Mouse (Mus musculus): ENCODE measurements around the gene Fcho2.

Gene Fcho2

DNA sequence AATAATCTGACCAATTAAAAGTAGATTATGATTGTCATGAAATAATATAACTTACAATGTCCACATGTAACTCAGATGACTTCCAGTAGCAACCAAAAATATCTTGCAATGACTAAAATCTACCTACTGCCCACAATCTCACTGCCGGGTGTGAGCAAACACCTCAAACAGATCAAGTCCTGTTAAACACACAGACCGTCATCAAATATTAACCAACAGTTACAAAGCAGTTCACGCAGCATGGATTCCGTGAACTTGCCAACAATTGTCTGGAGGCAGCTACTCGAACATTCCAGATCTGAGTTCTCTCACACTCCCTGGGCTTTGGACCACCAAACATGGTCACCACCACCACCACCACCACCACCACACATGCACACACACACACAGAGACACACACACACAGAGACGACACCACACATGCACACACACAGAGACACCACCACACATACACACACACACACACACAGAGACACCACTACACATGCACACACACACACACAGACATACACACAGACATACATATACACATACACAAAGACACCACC lies 99.7 kb downstream of the Fcho2 start:
- no peak for DNase-seq (ENCODE audit: low read depth, low spot score)

DNA sequence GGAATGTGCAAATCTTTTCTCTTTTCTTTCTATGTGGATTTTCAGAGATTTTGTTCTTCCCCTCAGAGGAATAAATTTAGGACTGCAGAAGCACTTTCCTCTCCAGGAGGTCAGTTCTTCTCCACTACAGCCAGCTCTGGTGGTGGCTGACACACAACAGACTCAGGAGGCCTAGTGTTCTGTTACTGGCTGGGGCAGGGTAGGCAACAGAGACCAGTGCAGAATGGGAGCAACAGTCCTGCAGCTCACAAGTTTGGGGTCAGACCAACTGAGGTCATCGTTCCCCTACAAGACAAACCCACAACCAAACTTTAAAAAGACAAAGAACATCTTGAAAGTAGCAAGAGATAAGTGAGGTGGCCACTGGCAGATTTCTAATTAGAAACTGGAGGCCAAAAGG lies 104.6 kb downstream of the Fcho2 start:
- DNase-seq (ENCODE audit: low read depth, low spot score) = no peak

DNA sequence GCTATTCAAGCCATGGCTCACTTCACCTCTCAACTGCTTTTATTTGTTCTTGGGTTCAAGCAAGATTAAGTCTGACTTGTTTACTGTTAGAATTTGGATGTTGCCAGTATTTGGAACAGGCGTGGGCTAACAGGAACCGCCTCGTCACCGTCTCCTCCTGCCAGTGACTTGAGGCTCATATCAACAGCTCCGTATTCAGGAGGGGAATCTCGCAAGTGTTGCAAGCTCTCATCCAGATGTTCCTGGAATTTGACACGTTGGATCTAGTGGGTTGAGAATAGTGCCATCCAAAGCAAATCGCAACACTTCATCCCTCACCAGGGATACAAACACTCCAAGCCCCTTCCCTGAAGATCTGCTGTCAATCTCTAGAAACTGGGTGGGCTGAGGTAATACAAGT lies 105.0 kb downstream of the Fcho2 start:
- no peak for DNase-seq (ENCODE audit: low read depth, low spot score)

DNA sequence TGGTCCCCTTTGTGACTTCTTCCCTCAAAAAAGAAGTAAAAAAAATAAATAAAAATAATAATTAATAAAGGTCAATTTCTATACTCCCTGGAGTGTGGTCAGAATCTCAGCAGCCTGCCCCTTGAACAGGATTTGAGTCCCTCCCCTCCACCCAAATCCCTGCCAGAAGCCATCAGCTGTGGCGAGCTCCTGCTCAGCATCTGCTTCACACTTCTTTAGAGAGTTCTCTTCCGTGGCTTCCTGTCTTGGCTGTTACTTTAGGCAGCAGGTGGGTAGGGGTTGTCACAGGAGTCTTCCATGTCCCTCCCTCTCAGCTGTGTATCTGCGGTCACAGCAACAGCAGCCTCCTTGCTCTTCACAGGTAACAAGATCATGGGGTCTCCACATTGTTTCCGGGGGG lies 109.7 kb downstream of the Fcho2 start:
- no peak for DNase-seq (ENCODE audit: low read depth, low spot score)

DNA sequence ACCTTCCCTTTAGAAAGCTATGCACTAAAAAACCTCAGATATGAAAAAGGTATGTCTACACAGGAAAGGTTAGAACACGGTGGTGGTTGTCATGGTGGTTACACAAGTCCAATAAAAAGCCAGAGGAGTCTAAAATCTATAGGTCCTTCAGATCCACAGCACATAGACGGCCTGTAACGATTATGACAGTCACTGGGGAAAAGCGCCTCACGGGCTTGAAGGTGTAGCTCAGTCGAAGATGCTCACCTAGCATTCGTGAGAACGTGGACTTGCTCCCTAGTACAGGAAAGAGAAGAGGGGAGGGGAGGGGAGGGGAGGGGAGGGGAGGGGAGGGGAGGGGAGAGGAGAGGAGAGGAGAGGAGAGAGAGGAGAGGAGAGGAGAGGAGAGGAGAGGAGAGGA lies 111.5 kb downstream of the Fcho2 start:
- DNase-seq (ENCODE audit: low read depth, low spot score) = no peak

DNA sequence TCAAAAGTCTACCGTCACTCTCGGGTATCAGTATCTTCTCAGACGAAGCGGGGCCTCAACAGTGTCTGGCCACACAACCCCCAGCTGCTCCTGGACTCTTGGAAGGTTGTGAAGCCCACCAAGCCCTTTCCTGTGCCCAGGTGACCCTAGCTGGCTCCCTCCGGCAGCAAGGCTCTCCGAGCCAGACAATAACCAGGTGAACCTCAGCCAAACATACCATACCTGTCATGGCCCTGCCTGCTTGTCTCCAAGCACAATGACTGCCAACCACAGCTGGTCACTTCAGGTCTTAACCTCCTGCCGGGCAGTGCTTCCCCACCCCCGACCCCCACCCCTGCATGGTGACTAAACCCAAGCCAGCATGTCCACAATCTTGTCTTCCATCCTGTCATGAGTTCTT lies 112.9 kb downstream of the Fcho2 start:
- DNase-seq (ENCODE audit: low read depth, low spot score) = no peak

DNA sequence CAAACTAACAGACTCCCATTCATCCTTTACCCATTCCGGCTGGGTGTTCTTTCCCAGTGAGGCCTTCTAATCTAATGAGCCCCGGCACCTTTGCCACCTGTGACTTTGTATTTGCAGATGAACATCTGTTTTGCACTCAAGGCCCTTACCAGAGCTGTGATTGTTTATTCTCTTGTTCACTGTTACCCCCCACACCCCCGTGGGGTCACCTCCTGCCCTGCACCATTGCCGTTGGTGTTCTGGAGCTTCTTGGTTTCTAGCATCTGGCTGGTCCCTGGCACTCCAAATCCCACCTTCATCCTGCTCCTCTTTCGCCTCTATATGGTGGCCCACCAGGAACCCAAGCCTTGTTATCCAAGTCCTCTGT lies 114.0 kb downstream of the Fcho2 start:
- no peak for DNase-seq (ENCODE audit: low read depth, low spot score)

DNA sequence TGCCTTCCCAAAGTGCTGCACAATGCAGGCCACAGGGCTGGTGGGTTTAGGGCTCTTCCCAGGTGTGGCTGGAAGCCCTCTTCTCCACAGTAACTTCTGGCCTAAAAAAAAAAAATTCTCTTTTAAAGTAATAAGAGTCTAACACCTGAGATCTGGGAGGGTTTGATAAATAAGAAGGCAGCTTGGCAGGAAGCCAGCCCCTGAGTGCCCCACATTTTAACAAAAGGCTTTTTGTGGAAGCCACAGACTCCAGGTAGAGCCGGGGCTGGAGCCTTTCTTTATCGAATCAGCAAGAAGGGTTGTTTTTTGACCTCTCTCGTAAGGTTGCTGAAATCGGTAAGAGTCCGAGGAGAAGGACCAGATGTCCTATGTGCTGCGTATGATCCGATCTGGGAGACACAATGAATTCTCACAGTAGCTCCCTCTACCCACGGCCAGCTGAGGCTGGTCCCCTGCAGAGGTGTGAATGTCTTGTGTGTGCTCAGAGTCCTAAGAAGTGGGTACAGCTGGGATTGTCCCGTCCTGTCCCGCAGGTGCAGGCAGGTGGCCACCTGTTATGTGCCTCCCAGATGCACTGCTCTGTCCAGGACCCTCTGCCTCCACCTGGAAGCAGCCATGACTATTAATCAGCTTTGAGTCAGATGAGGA lies 114.5 kb downstream of the Fcho2 start:
- no peak for DNase-seq (ENCODE audit: low read depth, low spot score)

DNA sequence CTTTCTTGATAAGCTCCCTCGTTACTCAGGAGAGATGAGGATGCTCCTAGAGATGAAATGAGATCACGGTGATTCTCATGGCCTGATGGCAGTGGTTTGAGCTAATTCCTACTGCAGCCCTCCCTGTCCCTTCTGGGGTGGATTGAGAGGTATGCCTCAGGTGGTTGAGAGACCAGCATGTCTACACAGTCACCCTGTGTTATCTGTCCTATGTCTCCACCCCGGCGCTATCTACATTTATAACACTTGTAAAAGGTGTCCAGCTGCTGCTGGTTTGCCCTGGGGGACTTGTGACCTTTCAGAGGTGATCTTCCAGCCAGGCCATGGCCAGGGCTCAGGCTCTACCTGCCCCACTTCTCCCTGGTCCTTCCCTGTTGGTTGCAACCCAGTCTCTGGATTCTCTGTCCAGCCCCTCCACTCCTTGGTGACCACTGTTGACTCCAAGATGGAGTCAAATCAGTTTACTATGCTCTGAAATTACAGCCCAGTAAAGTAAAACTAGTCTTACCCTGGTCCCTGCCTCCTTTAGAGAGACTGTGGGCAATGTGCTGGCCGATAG lies 115.2 kb downstream of the Fcho2 start:
- DNase-seq (ENCODE audit: low read depth, low spot score) = no peak

DNA sequence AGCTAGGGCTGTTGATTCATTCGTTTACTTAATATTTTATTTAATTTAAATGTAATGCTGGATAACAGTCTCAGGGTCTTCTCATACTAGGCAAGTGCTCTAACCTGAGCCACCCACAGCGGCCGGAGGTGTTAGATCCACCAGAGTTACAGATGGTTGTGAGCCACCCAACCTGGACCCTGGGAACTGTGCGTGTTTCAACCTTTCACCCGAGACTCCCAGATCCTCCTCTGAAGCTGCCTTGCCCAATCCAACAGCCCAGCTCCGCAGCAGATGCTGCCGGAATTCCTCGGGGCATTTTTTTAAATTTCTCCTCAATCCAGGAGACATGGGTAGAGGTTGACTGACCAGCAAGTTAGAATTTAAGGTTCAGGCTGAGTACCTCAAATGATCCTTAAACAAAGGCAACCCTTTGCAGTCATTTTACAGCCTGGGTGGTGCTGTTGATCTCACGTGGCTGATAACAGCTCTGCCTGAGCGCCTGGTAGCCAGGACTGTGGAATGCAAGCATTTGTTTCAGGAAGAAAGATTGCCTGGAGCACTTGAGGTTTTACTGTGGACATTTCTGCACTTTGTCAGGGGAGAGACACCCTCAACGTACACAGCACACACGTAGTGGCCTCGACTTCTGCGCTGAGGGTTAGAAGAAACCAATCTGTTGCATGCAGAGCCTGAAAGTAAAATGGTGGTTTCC lies 116.1 kb downstream of the Fcho2 start:
- no peak for DNase-seq (ENCODE audit: low read depth, low spot score)

DNA sequence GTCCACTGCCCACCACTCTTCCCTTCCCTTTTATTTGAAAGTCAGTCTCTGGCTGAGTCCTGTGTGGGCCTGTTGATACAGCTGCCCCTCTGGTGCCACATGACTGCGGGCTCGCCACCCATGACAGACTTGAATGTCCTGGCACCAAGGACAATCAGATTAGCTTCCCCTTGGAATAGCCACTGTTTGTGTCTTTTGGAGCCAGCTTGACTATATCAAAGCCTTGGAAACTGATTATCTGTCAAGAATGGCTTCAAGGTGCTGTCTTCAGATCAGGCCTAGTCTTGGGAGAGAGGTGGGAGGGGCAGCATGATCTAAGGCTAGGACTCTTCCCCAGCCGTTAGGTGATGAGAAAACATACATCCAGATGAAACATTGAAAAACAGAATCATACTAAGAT lies 118.5 kb downstream of the Fcho2 start:
- no peak for DNase-seq (ENCODE audit: low read depth, low spot score)

DNA sequence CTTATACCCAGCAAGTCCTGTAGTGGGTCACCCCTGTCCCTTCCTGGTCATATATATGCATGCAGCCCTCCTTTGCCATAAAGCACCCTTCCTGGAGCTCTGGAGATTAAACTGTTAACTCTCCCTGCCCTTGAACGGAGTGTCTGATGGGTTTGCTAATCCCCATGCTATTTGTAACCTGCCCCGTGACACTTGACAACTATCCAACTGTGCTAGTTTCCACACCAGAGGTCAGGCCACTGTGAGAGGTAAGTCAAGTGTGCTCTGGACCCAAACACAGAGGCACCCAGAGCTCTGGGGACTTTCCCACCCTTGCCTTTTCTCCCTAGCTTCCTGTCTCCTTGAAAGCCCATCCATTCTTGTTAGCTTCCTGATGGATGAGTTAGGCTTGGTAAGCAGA lies 119.7 kb downstream of the Fcho2 start:
- DNase-seq (ENCODE audit: low read depth, low spot score) = no peak

DNA sequence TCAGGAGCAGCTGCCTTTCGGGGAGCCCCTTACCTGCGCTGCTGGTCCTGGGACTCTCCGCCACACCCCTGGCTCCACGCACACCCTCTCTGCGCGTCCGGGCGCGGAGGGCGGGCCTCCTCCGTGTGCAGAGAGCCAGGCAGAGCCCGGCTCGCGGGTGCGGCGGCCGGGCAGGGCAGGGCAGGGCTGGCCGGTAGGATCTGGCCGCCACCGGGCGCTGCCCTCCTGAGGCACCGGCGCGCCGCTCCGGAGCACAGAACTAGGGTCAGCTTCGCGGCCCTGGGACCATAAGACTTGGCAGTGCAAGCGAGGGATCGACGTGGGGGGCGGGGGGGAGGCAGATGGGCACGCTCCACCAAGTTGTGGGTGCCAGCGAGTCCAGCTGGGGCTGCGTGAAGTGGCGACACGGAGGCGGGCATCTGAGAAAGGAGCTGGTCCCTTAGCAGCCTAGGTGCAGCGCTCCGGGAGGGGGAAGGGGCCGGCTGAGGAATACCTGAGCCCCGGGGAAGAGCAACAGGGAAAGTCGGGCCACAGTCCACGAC lies 120.4 kb downstream of the Fcho2 start, which contains the start of gene Tmem171:
Gene Tmem171 (minus strand): TSS at position 62 of the 542 bp plus-strand sequence.
- DNase-seq (ENCODE audit: low read depth, low spot score) = no peak

DNA sequence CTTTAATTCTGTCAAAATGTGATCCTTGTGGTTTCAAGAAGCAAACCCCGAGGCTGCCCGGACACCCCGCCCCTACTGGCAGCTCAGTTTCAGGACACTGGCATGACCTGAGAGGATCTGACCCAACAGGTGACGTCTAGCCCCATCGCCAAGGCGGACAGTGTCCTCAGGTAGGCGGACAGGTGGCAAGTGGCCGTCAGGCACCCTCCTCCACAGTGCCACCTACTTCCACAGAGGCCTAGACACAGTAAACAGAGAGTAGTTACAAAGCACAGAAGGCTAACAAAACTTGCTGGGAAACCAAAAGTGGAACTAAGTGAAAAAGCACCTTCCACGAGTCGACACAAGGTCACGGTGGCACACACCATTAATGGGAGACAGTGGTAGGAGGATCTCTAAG lies 121.9 kb downstream of the Fcho2 start:
- DNase-seq (ENCODE audit: low read depth, low spot score) = no peak

DNA sequence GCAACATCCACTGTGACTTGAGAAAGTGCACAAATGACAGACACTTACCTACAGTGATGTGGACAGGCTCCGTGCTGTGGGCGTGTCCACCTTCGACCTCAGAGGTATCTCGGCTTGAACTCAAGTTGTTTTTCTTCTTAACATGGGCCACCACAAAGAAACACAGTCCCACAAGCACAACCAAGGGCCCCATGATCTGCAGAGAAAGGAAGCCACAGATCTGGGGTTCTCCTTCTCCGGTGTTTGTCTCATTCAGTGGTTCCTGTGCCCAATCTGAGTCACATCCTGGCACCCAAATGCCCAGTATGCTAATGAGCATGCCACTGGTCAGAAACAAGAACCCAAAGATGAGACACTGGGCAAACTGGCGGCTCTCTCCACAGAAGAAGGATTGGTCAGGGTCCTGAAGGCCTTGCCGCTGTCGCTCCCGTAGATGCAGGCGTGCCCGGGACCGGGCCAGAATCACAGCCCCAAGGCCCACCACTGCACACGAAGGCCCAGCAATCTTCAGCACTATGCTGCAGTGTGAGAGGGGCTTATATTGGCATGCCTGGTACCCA lies 123.2 kb downstream of the Fcho2 start:
- peak; percentile 49 for DNase-seq (ENCODE audit: low read depth, low spot score)

DNA sequence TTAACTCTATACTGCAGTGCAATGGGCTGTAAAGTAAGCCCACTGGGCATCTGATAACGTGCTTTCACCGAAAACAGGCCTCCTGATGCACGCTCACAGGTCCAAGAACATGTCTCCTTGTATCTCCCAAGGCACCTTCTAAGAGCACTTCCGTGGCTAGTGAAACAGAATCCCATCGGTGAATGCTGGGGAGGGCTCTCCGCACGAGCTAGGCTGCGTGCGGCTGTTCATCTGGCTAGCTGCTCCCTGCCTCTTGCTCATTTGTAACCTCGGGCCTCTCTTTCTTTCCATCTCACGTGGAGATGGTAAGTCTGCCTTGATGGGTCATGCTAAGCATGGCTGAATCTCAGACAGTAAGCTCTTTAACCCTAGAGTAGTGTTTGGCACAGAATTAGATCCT lies 124.4 kb downstream of the Fcho2 start:
- DNase-seq (ENCODE audit: low read depth, low spot score) = no peak

DNA sequence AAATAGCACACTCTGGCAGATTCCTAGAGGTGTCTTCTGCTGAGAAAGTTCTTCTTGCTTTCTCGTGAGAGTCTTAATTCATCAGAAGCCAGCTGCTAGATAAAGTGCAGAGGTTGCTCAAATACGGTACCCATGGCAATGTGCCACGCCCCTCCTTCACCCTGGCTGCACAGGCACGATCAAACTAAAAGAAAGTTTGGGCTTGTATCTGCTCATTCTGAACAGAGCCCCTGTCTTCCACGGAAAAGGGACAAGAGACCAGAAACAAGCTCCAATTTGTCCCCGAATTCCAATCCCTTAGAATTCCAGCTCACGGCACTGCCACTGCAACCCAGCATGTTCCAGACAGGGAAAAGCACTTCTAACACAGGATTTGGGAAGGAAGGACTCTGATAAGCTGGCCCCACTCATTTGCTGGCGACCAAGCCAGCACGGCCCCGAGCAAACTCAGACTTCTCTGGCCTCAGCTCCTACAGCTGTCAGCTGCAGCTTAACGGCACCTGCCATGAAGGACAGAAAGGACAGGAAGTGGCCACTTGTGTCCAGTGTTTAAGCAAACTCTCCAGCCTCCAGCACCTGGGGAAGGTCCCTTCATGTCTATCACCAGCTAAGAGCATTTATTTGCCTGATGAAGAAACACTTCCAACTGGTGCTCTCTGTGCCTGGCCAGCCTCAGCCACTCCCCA lies 125.5 kb downstream of the Fcho2 start:
- no peak for DNase-seq (ENCODE audit: low read depth, low spot score)

DNA sequence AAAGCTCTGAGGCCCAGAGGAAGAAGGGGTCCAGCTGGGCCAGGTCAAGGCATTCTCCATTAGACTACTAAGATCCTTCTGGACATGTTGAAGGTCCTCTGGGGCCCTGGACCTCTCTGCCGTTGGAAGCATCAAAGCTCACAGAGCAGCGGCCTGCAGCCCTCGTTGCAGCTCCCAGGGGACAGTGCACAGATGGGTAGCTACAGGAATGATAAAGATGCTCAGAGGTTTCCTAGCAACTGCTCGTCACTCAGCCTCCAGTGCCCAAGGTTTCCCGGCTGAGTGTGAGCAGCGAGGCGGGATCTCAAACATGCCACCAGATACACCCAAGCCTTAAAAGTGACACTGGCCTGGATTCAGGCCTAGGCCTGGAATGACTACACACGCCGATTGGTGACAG lies 127.3 kb downstream of the Fcho2 start:
- DNase-seq (ENCODE audit: low read depth, low spot score) = no peak

DNA sequence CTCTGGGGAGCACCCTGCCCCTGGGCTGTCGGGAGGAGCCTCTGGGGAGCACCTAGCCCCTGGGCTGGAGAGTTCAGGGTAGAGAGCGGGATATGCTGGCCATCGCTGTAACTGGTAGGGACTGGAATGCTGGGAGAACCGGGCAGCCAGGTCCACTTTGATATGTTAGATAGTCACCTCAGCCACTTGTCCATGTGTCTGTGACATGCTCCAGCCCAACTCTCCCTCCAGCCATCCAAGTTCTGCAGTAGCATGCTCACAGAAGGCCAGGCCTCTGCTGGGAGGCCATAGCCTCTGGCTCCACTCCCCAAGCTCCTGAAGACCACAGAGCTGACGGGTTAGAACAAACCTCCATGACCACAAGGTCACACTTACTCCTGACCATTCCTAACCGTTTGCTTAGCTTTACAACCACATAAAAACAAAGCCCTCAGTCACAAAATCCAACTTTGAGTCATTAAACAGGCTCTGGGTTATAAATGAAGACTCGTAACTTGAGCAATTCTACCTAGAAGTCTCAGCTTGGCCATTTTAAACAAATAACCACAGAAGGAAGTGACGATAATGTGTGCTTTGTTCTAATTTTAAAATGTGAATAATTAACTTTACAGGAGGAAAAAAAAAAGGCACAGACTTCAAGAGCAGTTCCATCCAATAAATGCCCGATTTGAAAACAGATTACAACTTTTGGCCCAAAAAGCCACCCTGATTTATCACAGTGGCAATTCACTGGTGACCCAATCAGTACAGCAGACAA lies 130.9 kb downstream of the Fcho2 start:
- no peak for DNase-seq (ENCODE audit: low read depth, low spot score)

DNA sequence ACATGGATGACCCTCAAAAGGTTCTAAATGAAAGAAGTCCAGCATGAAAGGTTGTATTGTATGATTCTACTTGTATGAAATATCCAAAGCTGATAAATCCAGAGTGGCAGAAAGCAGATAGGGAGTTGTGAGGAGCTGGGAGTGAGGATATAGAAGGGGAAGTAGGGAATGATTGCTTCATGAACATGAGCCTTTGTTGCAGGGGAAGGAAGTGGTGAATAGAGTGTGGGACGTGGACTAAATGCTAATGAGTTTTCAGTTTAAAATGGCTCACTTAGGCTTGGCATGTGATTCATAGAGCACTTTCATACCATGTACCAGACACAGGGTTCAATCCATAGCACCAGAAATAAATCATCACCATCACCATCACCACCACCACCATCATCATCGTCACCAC lies 131.8 kb downstream of the Fcho2 start:
- no peak for DNase-seq (ENCODE audit: low read depth, low spot score)

DNA sequence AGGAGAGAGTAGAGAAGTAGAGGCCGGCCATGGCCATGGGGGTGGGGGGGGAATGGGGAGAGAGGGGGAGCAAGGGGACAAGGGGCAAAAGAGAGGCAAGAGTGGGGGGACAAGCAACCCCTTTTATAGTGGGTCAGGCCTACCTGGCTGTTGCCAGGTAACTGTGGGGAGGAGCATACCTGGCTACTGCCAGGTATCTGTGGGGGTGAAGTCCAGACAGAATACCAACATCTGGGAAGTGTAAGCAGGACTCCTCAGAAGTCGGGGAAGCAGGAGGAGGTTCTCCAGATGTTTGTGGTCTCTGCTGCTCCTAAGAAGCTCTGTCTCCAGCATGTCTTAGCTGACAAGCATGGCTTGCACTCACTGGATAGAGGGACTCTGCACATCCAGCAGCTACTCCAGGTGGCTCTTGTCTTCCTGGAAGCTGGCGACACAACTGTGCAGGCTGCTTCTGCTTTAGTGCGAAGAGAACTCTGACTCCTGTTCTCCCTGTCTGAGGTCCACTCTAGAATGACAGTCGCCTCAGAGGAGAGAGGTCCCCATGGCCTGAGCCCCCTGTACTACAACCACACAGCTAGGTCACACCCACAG lies 134.7 kb downstream of the Fcho2 start:
- DNase-seq (ENCODE audit: low read depth, low spot score) = no peak
